Mouse (Mus musculus) layer of hippocampus, adult 18-20 months (tissue): ENCODE measurements around the gene Fam57b. TPM values are rescaled to one million over a fixed set of nuclear protein-coding genes. Genes with fewer than 3 reads are reported as not detected.

Experiments used
- DNase-seq, 2 experiments: peaks; one replicate each; pipeline ENCODE4 v3.0.0; 2022; ENCODE audit warnings: low spot score in 2 of 2
- total RNA-seq, 2 experiments: library from RNA; stranded (reverse); gene quantifications; 2 replicates each; pipeline ENCODE4 v1.2.3; 2021

Gene Fam57b
- total RNA-seq, 2 experiments from 2014 or later: 62.4 to 68.1 TPM

GRCm38 (mm10) chr7:126798127-126799049, 920 bp downstream of the Fam57b start:
- peak in 1 of 2 experiments; percentile 40 for DNase-seq

DNA sequence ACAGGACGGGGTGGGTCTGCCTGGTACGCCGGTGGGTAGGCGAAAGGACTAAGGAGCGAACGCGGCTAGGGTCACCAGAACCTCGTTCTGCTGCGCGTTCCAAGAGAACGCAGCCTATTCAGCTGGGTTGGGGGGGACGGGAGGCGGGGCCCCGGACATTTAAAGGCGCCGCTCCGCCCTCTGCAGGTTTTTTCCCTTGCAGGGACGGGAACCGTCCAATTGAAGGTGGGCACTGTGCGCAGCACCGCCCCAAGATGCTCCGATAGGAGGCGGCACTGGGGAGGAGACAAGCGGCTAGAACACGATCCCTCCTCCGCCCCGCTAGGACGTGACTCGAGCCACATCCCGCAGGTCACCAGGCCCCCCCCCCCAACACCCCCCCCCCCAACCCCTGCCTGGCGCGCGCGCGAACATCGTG, 1.6 kb downstream of the Fam57b start:
- peak; percentile 98 to 99 for DNase-seq

DNA sequence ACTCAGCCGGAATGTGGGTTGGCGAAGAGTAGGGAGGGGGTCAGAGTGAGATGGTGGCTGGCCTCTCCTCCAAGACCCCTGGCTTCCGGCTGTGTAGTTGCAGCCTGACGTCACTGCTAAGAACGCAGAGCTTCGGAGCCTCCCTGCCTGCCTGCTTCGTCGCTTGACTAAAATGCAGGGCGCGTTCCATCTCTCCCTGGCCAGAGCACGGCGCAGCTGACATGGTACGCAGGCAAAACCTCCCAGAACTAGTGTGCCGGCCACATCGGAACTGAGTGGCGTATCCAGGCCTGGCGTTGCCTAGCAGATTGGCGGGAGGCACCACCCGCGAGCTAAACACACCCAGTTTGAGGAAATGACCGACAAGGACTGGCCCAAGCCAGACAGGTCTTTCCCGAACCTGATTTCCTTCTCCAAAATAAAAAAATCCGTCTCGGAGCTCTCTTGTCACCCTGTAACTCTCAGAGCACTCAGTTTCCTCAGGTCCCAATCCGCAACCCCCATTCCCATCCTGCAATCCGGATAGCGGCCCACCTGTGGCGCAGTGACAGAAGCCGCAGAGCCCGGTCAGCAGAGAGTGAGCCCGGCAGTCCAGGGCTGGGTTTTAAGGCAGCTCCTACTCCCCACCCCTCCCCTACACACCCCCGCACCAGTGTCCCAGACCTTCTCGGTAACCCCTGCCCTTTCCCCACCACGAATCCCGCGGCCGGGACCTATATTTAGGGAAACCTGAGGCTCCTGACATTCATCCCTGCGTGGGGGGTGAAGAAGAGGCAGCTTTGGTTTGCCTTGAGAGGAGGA, 2.2 kb downstream of the Fam57b start:
- DNase-seq: peak in 1 of 2 experiments; percentile 80

DNA sequence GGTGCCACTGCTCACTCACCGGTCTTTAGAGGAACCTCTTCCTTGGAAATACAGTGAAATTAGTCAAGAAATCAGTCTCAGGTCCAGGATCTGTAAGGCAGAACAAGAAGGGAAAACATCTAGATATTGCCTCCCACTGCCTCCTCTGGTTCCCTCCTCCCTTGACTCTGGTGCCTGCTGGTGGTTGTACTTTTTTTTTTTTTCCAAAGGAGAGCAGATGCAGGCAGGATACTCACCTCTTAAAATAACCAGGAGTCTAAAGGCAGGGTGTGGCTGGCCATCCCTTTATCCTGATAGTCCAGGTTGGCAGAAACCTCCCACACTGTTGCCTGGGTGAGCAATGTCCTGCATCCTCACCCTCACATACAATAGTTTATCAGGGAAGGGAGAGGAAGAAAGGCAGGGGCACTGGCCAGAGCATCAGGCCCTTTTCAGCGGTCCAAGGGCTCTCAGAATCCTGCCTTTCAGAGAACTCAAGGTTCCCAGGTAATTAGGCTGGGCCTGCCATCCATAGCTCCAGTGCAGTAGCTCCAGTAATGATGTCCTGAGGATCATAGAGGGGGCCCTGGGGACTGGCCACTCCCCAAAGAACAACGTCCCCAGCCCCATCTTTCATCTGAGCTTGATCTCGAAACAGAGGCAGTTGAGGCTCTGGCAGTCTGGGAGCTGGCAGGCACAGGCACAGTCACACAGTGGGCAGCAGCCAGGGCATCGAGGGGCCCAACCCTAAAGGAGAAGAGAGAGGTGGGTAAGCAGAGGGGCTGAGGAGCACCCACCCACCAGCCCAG, 3.0 kb downstream of the Fam57b start:
- DNase-seq: no peak

- no peak for DNase-seq
These were observed 3.6 kb downstream of the Fam57b start for GRCm38 (mm10) chr7:126801057-126801422.

- no peak for DNase-seq
These were observed 4.8 kb downstream of the Fam57b start for GRCm38 (mm10) chr7:126802134-126802889.

GRCm38 (mm10) chr7:126803181-126803580, 5.7 kb downstream of the Fam57b start:
- no peak for DNase-seq

DNA sequence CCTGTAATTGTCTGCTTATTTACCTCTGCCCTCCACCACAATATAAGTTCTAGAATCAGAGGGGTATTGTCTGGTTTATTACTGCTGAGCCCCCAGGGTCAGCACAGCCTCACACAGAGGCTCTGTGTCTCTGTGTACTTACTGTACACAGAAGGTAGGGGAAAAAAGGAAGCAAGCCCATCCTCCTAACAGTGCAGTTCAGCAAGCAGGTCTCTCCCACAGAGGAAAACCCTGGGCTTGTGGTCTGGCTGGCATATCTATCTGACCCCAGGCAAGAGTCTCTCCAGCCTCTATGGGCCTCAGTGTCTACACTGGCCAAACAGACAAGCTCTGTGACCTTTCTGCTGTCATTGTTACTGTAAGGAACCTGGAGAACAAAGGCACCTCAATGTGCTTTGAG, 6.3 kb downstream of the Fam57b start:
- no peak for DNase-seq

- no peak for DNase-seq
These were observed 9.5 kb downstream of the Fam57b start for GRCm38 (mm10) chr7:126806956-126807355.

DNA sequence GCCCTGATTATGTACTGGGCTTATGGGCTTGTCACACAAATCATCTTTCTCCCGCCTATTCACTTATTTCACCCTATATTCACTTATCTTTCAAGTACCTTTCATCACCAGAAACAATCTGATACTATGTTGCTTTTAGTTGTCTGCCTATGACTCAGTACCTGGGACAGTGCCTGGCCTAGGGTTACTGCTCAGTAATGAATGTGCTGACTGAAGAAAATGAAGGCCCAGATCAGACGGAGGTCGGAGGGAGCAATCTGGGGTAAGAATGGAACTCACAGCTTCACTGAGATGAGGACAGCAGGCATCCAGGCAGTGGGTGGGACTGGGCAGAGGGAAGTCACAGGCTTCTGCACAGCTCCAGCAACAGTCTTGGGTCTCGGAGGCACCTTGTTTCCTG, 9.9 kb downstream of the Fam57b start:
- no peak for DNase-seq

DNA sequence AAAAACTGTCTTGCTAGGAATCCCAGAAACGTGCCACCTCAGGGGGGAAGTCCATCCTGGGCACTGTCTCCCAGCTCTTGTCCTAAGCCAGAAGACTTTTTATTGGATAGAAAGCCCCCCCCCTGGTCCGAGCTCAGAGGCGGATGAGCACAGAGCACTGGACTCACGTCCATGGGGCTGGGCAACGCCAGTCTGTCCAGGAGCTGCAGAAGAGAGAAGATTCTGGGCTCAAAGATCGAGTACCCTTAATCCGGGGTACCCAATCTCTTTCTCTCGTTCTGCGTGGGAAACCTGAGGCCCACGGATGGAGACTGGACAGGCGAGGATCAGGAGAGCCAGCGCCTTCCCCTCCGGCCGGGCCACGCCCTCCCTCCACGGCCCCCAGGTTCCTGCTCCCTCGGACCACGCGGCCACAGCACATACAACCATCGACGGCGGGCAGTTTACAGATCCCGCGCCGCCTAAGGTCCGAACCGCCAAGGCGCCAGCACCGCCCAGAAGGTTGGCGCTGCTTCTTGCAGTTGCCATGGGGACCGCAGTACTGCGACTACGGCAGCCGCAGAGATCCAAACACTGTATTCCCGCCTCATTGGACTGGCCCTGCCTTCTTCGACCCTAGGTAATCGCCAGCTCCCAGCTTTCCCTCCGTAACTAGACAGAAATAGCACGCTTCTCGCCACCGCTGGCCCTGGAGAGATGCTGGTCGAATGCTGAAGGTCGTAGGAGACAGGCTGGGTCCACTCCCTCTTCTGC, 11.4 kb downstream of the Fam57b start:
- DNase-seq: peak; percentile 90 to 95

DNA sequence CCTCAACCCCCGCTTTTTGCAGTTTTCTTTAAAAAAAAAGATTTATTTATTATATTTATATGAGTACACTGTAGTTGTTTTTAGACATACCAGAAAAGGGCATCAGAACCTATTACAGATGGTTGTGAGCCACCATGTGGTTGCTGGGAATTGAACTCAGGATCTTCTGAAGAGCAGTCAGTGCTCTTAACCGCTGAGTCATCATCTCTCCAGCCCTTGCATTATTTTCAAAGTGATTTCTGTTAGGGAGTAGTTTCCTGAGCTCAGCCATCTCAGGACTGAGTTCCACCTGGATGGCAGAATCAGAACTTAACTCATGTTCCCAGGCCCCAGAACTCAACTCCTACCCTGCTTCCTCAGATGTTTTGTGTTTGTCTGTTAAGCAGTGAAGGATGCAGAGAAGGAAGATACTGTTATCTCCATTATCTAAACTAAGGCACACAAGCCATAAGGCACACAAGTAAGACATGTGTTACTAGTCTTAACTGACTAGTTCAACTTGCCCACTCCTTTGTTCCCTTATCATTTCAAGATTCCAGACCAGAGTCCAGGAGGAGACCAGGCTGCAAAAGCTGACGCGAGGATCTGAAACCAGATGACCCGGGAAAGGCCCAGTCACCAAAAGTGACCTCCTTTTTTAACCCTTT, 12.4 kb downstream of the Fam57b start:
- no peak for DNase-seq

- no peak for DNase-seq
These were observed 18.3 kb downstream of the Fam57b start for GRCm38 (mm10) chr7:126815726-126816222.

DNA sequence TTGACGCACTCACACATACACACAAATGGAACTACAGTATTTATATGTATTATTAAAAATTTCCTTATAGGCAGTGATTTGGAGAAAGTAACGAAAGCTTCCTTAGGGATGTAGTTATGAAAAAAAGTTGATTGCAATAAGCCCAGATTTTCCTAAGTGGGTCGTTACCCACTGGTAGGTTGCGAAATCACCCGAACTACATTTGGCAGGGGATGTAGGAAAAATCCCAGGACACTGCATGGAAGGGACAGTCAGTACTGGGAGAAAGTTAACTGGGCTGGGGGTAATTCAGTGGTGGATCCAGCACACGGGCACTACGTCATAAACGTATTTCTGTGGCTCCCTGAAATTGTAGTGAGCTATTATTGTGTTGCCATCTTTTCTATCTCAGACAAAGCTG, 19.0 kb downstream of the Fam57b start:
- DNase-seq: no peak

- DNase-seq: no peak
These were observed 20.1 kb downstream of the Fam57b start for GRCm38 (mm10) chr7:126817595-126817994.

DNA sequence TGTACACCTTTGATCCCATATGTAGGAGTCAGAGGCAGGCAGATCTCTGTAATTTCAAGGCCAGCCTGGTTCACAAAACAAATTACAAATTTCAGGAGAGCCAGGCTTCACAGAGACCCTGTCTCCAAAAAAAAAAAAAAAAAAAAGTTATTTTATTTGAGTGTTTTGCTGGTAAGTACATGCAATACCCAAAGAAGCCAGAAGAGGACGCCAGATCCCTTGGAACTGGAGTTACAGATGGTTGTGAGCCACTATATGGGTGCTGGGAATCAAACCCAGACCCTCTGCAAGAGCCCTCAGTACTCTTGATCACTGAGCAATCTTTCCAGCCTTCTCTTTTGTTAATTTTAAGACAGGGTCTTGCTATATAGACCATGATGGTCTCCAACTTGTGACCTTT, 21.4 kb downstream of the Fam57b start:
- DNase-seq: no peak

DNA sequence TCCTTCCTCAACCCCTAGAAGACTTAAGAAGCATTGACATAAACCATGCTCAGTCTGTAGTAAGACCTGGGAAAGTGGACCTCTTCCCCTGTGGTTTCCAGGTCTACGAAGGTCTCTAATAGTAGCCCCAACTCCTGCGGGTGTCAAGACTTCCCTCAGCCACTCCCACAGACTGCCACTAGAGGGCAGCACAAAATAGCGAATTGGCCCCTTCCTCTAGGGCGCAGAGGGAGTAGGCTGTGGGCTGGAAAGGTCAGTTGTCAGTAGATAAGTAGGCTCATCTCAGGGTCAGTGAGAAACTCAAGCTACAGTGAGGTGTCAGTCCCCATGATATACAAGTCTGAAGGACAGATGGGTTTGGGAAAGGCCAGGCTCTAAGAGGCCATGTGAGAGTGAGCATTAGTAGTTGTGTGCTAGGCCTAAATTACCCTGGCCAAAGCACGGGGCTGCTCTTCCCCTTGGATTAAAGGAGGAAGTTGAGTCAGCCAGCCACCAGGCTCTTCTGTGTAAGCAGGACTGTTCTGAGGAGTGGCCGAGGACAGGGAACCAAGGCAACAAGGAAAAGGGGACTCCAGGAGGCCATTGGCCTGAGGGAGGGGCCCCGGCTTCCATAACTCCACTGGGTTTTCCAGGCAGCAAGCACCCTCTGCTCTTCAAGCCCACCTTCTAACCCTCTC, 24.5 kb downstream of the Fam57b start:
- DNase-seq: peak; percentile 56 to 85

GRCm38 (mm10) chr7:126822741-126823140, 25.3 kb downstream of the Fam57b start:
- DNase-seq: no peak
